Mouse (Mus musculus) stomach, postnatal 0 days (tissue): ENCODE measurements around the gene Hist1h3f.

ENCODE experiments used
- CTCF ChIP-seq: IDR thresholded peaks from 2 replicates; pipeline ENCODE4 v1.5.1; 2016; ENCODE audit warnings: antibody characterized with exemption, low read depth, mild to moderate bottlenecking, moderate library complexity
- EP300 ChIP-seq: optimal IDR thresholded peaks from 2 replicates; pipeline ENCODE3; 2016; ENCODE audit warnings: antibody characterized with exemption

GRCm38 (mm10) chr13:23526312-23526711 lies 17.5 kb upstream of the Hist1h3f start:
- no peak for TF ChIP-seq CTCF
- TF ChIP-seq EP300 = no peak
